Mouse (Mus musculus) embryonic facial prominence, embryonic 12.5 days (tissue): ENCODE data around the gene Josd2. TPM values are rescaled to one million over a fixed set of nuclear protein-coding genes. Genes with fewer than 3 reads are reported as not detected.

Experiments used
- ATAC-seq: fragments of 200-750 bp; cut with Nextera tagmentation; 2 replicates; pipeline ENCODE4 v1.8.0; 2017; ENCODE audit not compliant: insufficient number of reproducible peaks, insufficient read depth, low FRiP score, low TSS enrichment
- H3K27ac ChIP-seq: fragments of 300-500 bp; sonication (generic); 2 replicates; pipeline ENCODE4 v1.5.1; 2016; ENCODE audit warnings: mild to moderate bottlenecking
- H3K27me3 ChIP-seq: fragments of 300-500 bp; sonication (generic); 2 replicates; pipeline ENCODE4 v1.6.1; 2016; ENCODE audit warnings: mild to moderate bottlenecking, moderate library complexity
- H3K36me3 ChIP-seq: fragments of 300-500 bp; sonication (generic); 2 replicates; pipeline ENCODE4 v1.6.1; 2016; ENCODE audit warnings: mild to moderate bottlenecking
- H3K4me1 ChIP-seq: fragments of 300-500 bp; sonication (generic); 2 replicates; pipeline ENCODE4 v1.6.1; 2016
- H3K4me2 ChIP-seq: fragments of 300-500 bp; sonication (generic); replicated peaks from 2 replicates; pipeline ENCODE4 v1.6.1; 2016; ENCODE audit warnings: mild to moderate bottlenecking, moderate library complexity
- H3K4me3 ChIP-seq: fragments of 300-500 bp; sonication (generic); 2 replicates; pipeline ENCODE4 v1.5.1; 2016; ENCODE audit warnings: mild to moderate bottlenecking
- H3K9ac ChIP-seq: fragments of 300-500 bp; sonication (generic); 2 replicates; pipeline ENCODE4 v1.6.1; 2016; ENCODE audit warnings: mild to moderate bottlenecking, moderate library complexity
- H3K9me3 ChIP-seq: fragments of 300-500 bp; sonication (generic); 2 replicates; pipeline ENCODE4 v1.6.1; 2016; ENCODE audit warnings: mild to moderate bottlenecking, moderate library complexity
- WGBS: fragments of 180-500 bp; shearing (Covaris S2); methylation state at CpG from one replicate; pipeline ENCODE4 v1.1.7; 2016; 5-methylcytosine and 5-hydroxymethylcytosine counted together
- polyA plus RNA-seq: library from polyadenylated mRNA; unstranded; fragments of >200 nt; fragmentation: Nextera tagmentation; extraction: Ambion mirVana; gene quantifications from 2 replicates; pipeline ENCODE4 v1.2.1, GENCODE M21; 2016

The Josd2 gene
- polyA plus RNA-seq, 1 experiment from 2014 or later, result 80.4 TPM

GRCm38 (mm10) chr7:44482836-44483435, 15.2 kb downstream of the Josd2 start:
- Histone ChIP-seq H3K4me3 (no peak overlapping the region), H3K9me3 (no peaks in the 10 kb centered on the region), H3K4me1 (no peaks in the 10 kb centered on the region), H3K36me3 (no peaks in the 10 kb centered on the region), H3K27me3 (peaks cover 34% of the 10 kb centered on the region), H3K9ac (no peak overlapping the region), H3K27ac (no peak overlapping the region), H3K4me2 (no peak overlapping the region)
- ATAC-seq, result no peak
- 75% methylated on average over 3 of the region's 3 CpGs for WGBS

GRCm38 (mm10) chr7:44484109-44484508, 16.3 kb downstream of the Josd2 start:
- ATAC-seq, result no peak
- Histone ChIP-seq H3K27me3 (peaks cover 24% of the 10 kb centered on the region), H3K9ac (no peak overlapping the region), H3K9me3 (no peaks in the 10 kb centered on the region), H3K27ac (no peak overlapping the region), H3K4me2 (no peak overlapping the region), H3K4me1 (no peaks in the 10 kb centered on the region), H3K36me3 (peaks cover 9% of the 10 kb centered on the region), H3K4me3 (no peak overlapping the region)
- WGBS, result 88% methylated on average over 1 of the region's 1 CpGs

- peak; percentile 45; the same call in 1 of the 2 replicates for ATAC-seq
- no peak overlapping the region for H3K9ac ChIP-seq
- H3K27me3 ChIP-seq, result peaks cover 16% of the 10 kb centered on the region
- 38% methylated on average over 5 of the region's 5 CpGs for WGBS
- H3K36me3 ChIP-seq, result peaks cover 14% of the 10 kb centered on the region
- no peak overlapping the region for H3K4me2 ChIP-seq
- no peaks in the 10 kb centered on the region for H3K9me3 ChIP-seq
- H3K4me3 ChIP-seq, result no peak overlapping the region
- no peaks in the 10 kb centered on the region for H3K4me1 ChIP-seq
- H3K27ac ChIP-seq, result no peak overlapping the region
Observed at GRCm38 (mm10) chr7:44484841-44485571, 17.2 kb downstream of the Josd2 start.

GRCm38 (mm10) chr7:44485572-44486195, 17.9 kb downstream of the Josd2 start:
- WGBS, result 76% methylated on average over 7 of the region's 7 CpGs
- no peaks in the 10 kb centered on the region for H3K9me3 ChIP-seq
- ATAC-seq, result no peak
- H3K27ac ChIP-seq, result no peak overlapping the region
- H3K4me2 ChIP-seq, result no peak overlapping the region
- no peak overlapping the region for H3K4me3 ChIP-seq
- H3K4me1 ChIP-seq, result no peaks in the 10 kb centered on the region
- H3K27me3 ChIP-seq, result peaks cover 10% of the 10 kb centered on the region
- no peak overlapping the region for H3K9ac ChIP-seq
- H3K36me3 ChIP-seq, result peaks cover 21% of the 10 kb centered on the region

GRCm38 (mm10) chr7:44486927-44487575, 19.3 kb downstream of the Josd2 start:
- Histone ChIP-seq H3K4me2 (no peak overlapping the region), H3K9ac (peak overlapping the region; percentile 10; the same call in 1 of the 2 replicates)

GRCm38 (mm10) chr7:44487936-44488335, 20.2 kb downstream of the Josd2 start:
- H3K9ac ChIP-seq, result no peak overlapping the region
- H3K9me3 ChIP-seq, result no peaks in the 10 kb centered on the region
- no peak overlapping the region for H3K27ac ChIP-seq
- H3K4me1 ChIP-seq, result no peaks in the 10 kb centered on the region
- ATAC-seq, result no peak
- WGBS, result 94% methylated on average over 7 of the region's 7 CpGs
- H3K4me2 ChIP-seq, result no peak overlapping the region
- no peaks in the 10 kb centered on the region for H3K27me3 ChIP-seq
- peaks cover 44% of the 10 kb centered on the region for H3K36me3 ChIP-seq
- H3K4me3 ChIP-seq, result no peak overlapping the region

More at GRCm38 (mm10) chr7:44486927-44487575, 19.3 kb downstream of the Josd2 start:
- Histone ChIP-seq H3K4me1 (no peaks in the 10 kb centered on the region), H3K27me3 (no peaks in the 10 kb centered on the region), H3K4me3 (no peak overlapping the region), H3K9me3 (no peaks in the 10 kb centered on the region), H3K27ac (no peak overlapping the region), H3K36me3 (peaks cover 35% of the 10 kb centered on the region)
- 65% methylated on average over 13 of the region's 13 CpGs for WGBS
- no peak for ATAC-seq

- no peak for ATAC-seq
- Histone ChIP-seq H3K27me3 (no peaks in the 10 kb centered on the region), H3K4me1 (no peaks in the 10 kb centered on the region), H3K9me3 (no peaks in the 10 kb centered on the region), H3K9ac (no peak overlapping the region), H3K36me3 (peaks cover 49% of the 10 kb centered on the region), H3K27ac (no peak overlapping the region), H3K4me2 (no peak overlapping the region), H3K4me3 (no peak overlapping the region)
- 91% methylated on average over 8 of the region's 8 CpGs for WGBS
Observed at GRCm38 (mm10) chr7:44488545-44488944, 20.8 kb downstream of the Josd2 start.

GRCm38 (mm10) chr7:44490281-44490680, 22.5 kb downstream of the Josd2 start:
- H3K36me3 ChIP-seq, result peaks cover 55% of the 10 kb centered on the region
- H3K4me2 ChIP-seq, result no peak overlapping the region
- no peak overlapping the region for H3K4me3 ChIP-seq
- 99% methylated on average over 4 of the region's 4 CpGs for WGBS
- no peak for ATAC-seq
- H3K4me1 ChIP-seq, result peaks cover 3% of the 10 kb centered on the region
- no peaks in the 10 kb centered on the region for H3K9me3 ChIP-seq
- no peak overlapping the region for H3K27ac ChIP-seq
- H3K9ac ChIP-seq, result no peak overlapping the region
- H3K27me3 ChIP-seq, result no peaks in the 10 kb centered on the region

GRCm38 (mm10) chr7:44491391-44491790, 23.6 kb downstream of the Josd2 start:
- no peak overlapping the region for H3K9ac ChIP-seq
- H3K27ac ChIP-seq, result no peak overlapping the region
- ATAC-seq, result no peak
- peaks cover 55% of the 10 kb centered on the region for H3K36me3 ChIP-seq
- H3K4me1 ChIP-seq, result peaks cover 8% of the 10 kb centered on the region
- no peak overlapping the region for H3K4me3 ChIP-seq
- no peaks in the 10 kb centered on the region for H3K27me3 ChIP-seq
- no peaks in the 10 kb centered on the region for H3K9me3 ChIP-seq
- no peak overlapping the region for H3K4me2 ChIP-seq
- 94% methylated on average over 5 of the region's 5 CpGs for WGBS

GRCm38 (mm10) chr7:44492166-44492826, 24.5 kb downstream of the Josd2 start:
- 92% methylated on average over 21 of the region's 21 CpGs for WGBS
- Histone ChIP-seq H3K4me3 (no peak overlapping the region), H3K4me1 (peaks cover 11% of the 10 kb centered on the region), H3K9me3 (no peaks in the 10 kb centered on the region), H3K27ac (no peak overlapping the region), H3K4me2 (no peak overlapping the region), H3K9ac (no peak overlapping the region), H3K27me3 (no peaks in the 10 kb centered on the region), H3K36me3 (peaks cover 55% of the 10 kb centered on the region)
- no peak for ATAC-seq

GRCm38 (mm10) chr7:44494681-44495080, 26.9 kb downstream of the Josd2 start:
- Histone ChIP-seq H3K4me3 (no peak overlapping the region), H3K9ac (no peak overlapping the region), H3K27me3 (no peaks in the 10 kb centered on the region), H3K4me1 (peaks cover 12% of the 10 kb centered on the region), H3K9me3 (no peaks in the 10 kb centered on the region), H3K36me3 (peaks cover 44% of the 10 kb centered on the region), H3K4me2 (0 out of 2 replicates have a peak overlapping the region, but pooled peaks have one; percentile 68), H3K27ac (no peak overlapping the region)
- WGBS, result 93% methylated on average over 12 of the region's 12 CpGs
- no peak for ATAC-seq
